Mouse (Mus musculus) CH12.LX (cell line): ENCODE measurements around the gene Klhdc8b.

Source experiments
- BHLHE40 ChIP-seq: IDR thresholded peaks from 2 replicates; pipeline ENCODE4 v1.6.1; 2011; ENCODE audit warnings: mild to moderate bottlenecking, low read depth, low read length, improper control_type of control experiment
- CHD1 ChIP-seq: IDR thresholded peaks from 2 replicates; pipeline ENCODE4 v1.6.1; 2012; ENCODE audit warnings: low read depth, low read length, improper control_type of control experiment, inconsistent platforms
- CHD2 ChIP-seq: IDR thresholded peaks from 2 replicates; pipeline ENCODE4 v1.6.1; 2011; ENCODE audit warnings: low read length, improper control_type of control experiment
- CTCF ChIP-seq, 2 experiments: IDR thresholded peaks in 1 of 2; conservative IDR thresholded peaks in 1 of 2; 2 replicates each; pipeline ENCODE4 v1.5.1; 2011 to 2012; ENCODE audit warnings: low read depth in 2 of 2, low read length in 2 of 2, improper control_type of control experiment in 1 of 2, inconsistent platforms in 1 of 2, mild to moderate bottlenecking in 1 of 2, moderate library complexity in 1 of 2
- E2F4 ChIP-seq: IDR thresholded peaks from 2 replicates; pipeline ENCODE4 v1.6.1; 2011; ENCODE audit warnings: low read depth, low read length, improper control_type of control experiment; ENCODE audit not compliant: insufficient replicate concordance
- ELF1 ChIP-seq: IDR thresholded peaks from 2 replicates; pipeline ENCODE4 v1.6.1; 2014; ENCODE audit warnings: low read depth, mild to moderate bottlenecking, inconsistent platforms, low read length, improper control_type of control experiment
- MAFK ChIP-seq: IDR thresholded peaks from 2 replicates; pipeline ENCODE4 v1.6.1; 2011; ENCODE audit warnings: low read length, improper control_type of control experiment; ENCODE audit not compliant: insufficient replicate concordance
- MEF2A ChIP-seq: IDR thresholded peaks from 2 replicates; pipeline ENCODE4 v1.6.1; 2014; ENCODE audit warnings: low read depth, mild to moderate bottlenecking, inconsistent platforms, low read length, improper control_type of control experiment, borderline replicate concordance
- POLR2A ChIP-seq: IDR thresholded peaks from 2 replicates; pipeline ENCODE4 v1.6.1; 2011; ENCODE audit warnings: low read depth, mild to moderate bottlenecking, improper control_type of control experiment, low read length
- POLR2AphosphoS2 ChIP-seq: IDR thresholded peaks from 2 replicates; pipeline ENCODE4 v1.6.1; 2011; ENCODE audit warnings: low read depth, low read length, improper control_type of control experiment
- RCOR1 ChIP-seq: conservative IDR thresholded peaks from 2 replicates; pipeline ENCODE4 v1.6.1; 2012; ENCODE audit warnings: low read depth, mild to moderate bottlenecking, inconsistent platforms, low read length, improper control_type of control experiment
- SMC3 ChIP-seq: IDR thresholded peaks from 2 replicates; pipeline ENCODE4 v1.6.1; 2011; ENCODE audit warnings: low read depth, low read length, improper control_type of control experiment
- ZMIZ1 ChIP-seq: IDR thresholded peaks from 2 replicates; pipeline ENCODE4 v1.6.1; 2012; ENCODE audit warnings: low read depth, mild to moderate bottlenecking, inconsistent platforms, low read length, improper control_type of control experiment

DNA sequence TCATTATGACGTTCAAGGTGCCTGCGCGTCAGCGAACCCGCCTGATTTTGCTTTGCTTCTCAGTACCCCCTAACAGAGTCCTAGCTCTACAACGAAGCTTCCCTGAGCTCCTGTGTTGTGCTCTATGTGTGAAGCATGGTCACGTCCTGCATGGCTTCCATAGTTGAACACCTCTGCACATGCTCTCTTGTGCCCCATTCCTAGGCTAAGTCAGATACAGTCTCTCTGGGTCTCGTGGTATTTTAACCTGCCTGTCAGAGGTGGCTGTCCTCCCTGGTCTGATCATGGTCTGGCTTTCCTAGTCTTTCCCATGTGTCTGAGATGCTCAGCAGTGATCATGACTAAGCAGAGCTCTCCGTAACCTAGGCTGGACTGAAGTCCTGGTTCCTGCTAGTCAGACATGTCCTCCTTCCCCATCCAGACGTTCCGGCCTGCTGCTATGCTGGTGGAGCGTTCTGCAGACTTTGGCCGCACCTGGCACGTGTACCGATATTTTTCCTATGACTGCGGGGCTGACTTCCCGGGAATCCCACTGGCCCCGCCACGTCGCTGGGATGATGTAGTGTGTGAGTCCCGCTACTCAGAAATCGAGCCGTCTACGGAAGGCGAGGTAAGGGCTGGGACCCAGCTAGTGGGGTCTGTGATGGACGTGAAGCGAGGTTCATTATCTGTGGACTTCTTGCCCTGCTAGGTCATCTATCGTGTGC lies 19.6 kb upstream of the Klhdc8b start:
- TF ChIP-seq POLR2A (no peak), CTCF (conservative IDR thresholded peaks at IDR 0.05 in 1 of 2, IDR thresholded peaks at IDR 0.05 in 1 of 2; ENCODE audit: low read depth in 2 of 2, low read length in 2 of 2) (no peak), SMC3 (no peak), POLR2AphosphoS2 (no peak), E2F4 (no peak), MAFK (no peak), RCOR1 (no peak), ELF1 (no peak), CHD1 (no peak), MEF2A (no peak), CHD2 (no peak), BHLHE40 (no peak), ZMIZ1 (no peak)
